Mouse (Mus musculus) MEL (cell line): ENCODE measurements around the gene Doc2g.

Experiments
- HCFC1 ChIP-seq: IDR thresholded peaks from 2 replicates; pipeline ENCODE4 v1.6.1; 2012; ENCODE audit warnings: low read depth, mild to moderate bottlenecking, inconsistent platforms, low read length, improper control_type of control experiment, moderate library complexity
- MAFK ChIP-seq: IDR thresholded peaks from 2 replicates; pipeline ENCODE4 v1.6.1; 2011; ENCODE audit warnings: low read depth, mild to moderate bottlenecking, low read length, improper control_type of control experiment, borderline replicate concordance
- POLR2A ChIP-seq, 2 experiments: IDR thresholded peaks; 2 replicates each; pipeline ENCODE4 v1.6.1; 2011 to 2012; ENCODE audit warnings: low read length in 2 of 2, mild to moderate bottlenecking in 2 of 2, control low read depth in 1 of 2, improper control_type of control experiment in 1 of 2, low read depth in 1 of 2, moderate library complexity in 1 of 2; ENCODE audit not compliant: control insufficient read depth in 1 of 2, insufficient read depth in 1 of 2, poor library complexity in 1 of 2
- POLR2AphosphoS5 ChIP-seq: IDR thresholded peaks from 2 replicates; pipeline ENCODE4 v1.6.1; 2012; ENCODE audit warnings: low read depth, borderline replicate concordance, mild to moderate bottlenecking, inconsistent platforms, low read length, moderate library complexity, mixed read lengths
- RAD21 ChIP-seq: IDR thresholded peaks from 2 replicates; pipeline ENCODE4 v1.6.1; 2011; ENCODE audit warnings: mild to moderate bottlenecking, low read depth, low read length, improper control_type of control experiment

DNA sequence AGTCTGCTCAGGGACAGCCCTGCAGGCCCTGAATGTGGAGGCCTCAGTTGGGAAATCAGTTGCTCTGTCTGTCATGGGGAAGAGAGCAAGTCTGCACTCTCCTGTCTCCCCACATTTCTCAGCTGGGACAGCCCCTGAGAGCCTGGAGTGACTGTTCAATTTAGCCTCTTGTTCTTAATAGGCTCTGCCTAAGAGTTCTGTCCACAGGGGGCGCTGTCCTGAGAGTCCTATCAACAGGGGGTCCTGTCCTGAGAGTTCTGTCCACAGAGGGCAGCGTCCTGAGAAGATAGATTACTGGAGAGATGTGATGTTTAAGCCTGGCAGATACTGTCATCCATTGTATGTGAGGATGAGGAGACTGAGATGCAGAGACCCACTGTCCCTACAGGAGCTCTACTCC, 40.6 kb upstream of the Doc2g start:
- no peak for TF ChIP-seq MAFK
- no peak for TF ChIP-seq POLR2A (IDR thresholded peaks at IDR 0.05; ENCODE audit: control insufficient read depth in 1 of 2, insufficient read depth in 1 of 2, low read depth in 1 of 2, low read length in 2 of 2, poor library complexity in 1 of 2)
- TF ChIP-seq RAD21, result no peak
- TF ChIP-seq HCFC1, result no peak
- TF ChIP-seq POLR2AphosphoS5, result no peak
